Mouse (Mus musculus): ENCODE measurements around the gene Atraid. TPM values are rescaled to one million over a fixed set of nuclear protein-coding genes. Genes with fewer than 3 reads are reported as not detected.
"Not testable (repeated sequence)": the region's sequence is repeated elsewhere in the genome, so short reads cannot be mapped to it uniquely, and the experiment has no call there.

Atraid gene
- polyA plus RNA-seq, 1 experiment from 2014 or later, result 83.9 TPM

GRCm38 (mm10) chr5:31021790-31022189, 26.3 kb upstream of the Atraid start:
- not testable (repeated sequence) for H3K9ac ChIP-seq (ENCODE audit: low read length); H3K27ac ChIP-seq (replicated peaks; ENCODE audit: low read depth, low read length); H3K36me3 ChIP-seq (ENCODE audit: control insufficient read depth, insufficient read depth, low read length); H3K4me1 ChIP-seq (ENCODE audit: control insufficient read depth, insufficient read depth, low read length); H3K4me3 ChIP-seq (ENCODE audit: low read depth, low read length); H3K4me2 ChIP-seq (ENCODE audit: low read depth, severe bottlenecking); H3K9me3 ChIP-seq (ENCODE audit: control insufficient read depth, low read length); DNase-seq (ENCODE audit: low spot score); H3K27me3 ChIP-seq (ENCODE audit: control insufficient read depth, insufficient read depth, low read length); ATAC-seq (ENCODE audit: insufficient number of reproducible peaks, low FRiP score, low TSS enrichment, low read depth)
- 86% methylated on average over 4 of the region's 5 CpGs for WGBS

- no peaks in the 10 kb centered on the region for H3K36me3 ChIP-seq (ENCODE audit: control insufficient read depth, insufficient read depth, low read length)
- H3K27ac ChIP-seq (replicated peaks; ENCODE audit: low read depth, low read length), result no peak overlapping the region
- H3K4me1 ChIP-seq (ENCODE audit: control insufficient read depth, insufficient read depth, low read length), result 0 out of 2 replicates have a peak, but pooled peaks cover 2% of the 10 kb centered on the region
- H3K9me3 ChIP-seq (ENCODE audit: control insufficient read depth, low read length), result no peaks in the 10 kb centered on the region
- no peak for ATAC-seq (ENCODE audit: insufficient number of reproducible peaks, low FRiP score, low TSS enrichment, low read depth)
- no peak overlapping the region for H3K9ac ChIP-seq (ENCODE audit: low read length)
- H3K4me2 ChIP-seq (ENCODE audit: low read depth, severe bottlenecking), result no peak overlapping the region
- no peak for DNase-seq (ENCODE audit: low spot score)
- no peaks in the 10 kb centered on the region for H3K27me3 ChIP-seq (ENCODE audit: control insufficient read depth, insufficient read depth, low read length)
- WGBS, result 42% methylated on average over 1 of the region's 1 CpGs
- H3K4me3 ChIP-seq (ENCODE audit: low read depth, low read length), result no peak overlapping the region
Observed at GRCm38 (mm10) chr5:31022690-31023089, 25.4 kb upstream of the Atraid start.

- Histone ChIP-seq H3K27ac (replicated peaks; ENCODE audit: low read depth, low read length) (no peak overlapping the region), H3K4me1 (ENCODE audit: control insufficient read depth, insufficient read depth, low read length) (0 out of 2 replicates have a peak, but pooled peaks cover 2% of the 10 kb centered on the region), H3K4me2 (ENCODE audit: low read depth, severe bottlenecking) (no peak overlapping the region), H3K4me3 (ENCODE audit: low read depth, low read length) (no peak overlapping the region), H3K9me3 (ENCODE audit: control insufficient read depth, low read length) (no peaks in the 10 kb centered on the region), H3K36me3 (ENCODE audit: control insufficient read depth, insufficient read depth, low read length) (no peaks in the 10 kb centered on the region), H3K27me3 (ENCODE audit: control insufficient read depth, insufficient read depth, low read length) (no peaks in the 10 kb centered on the region), H3K9ac (ENCODE audit: low read length) (no peak overlapping the region)
- DNase-seq (ENCODE audit: low spot score), result peak; percentile 27
- peak; percentile 65 for ATAC-seq (ENCODE audit: insufficient number of reproducible peaks, low FRiP score, low TSS enrichment, low read depth)
- WGBS, result 10% methylated on average over 3 of the region's 4 CpGs
Observed at GRCm38 (mm10) chr5:31023254-31023653, 24.9 kb upstream of the Atraid start.

GRCm38 (mm10) chr5:31024641-31025040, 23.5 kb upstream of the Atraid start:
- Histone ChIP-seq H3K27me3 (ENCODE audit: control insufficient read depth, insufficient read depth, low read length) (no peaks in the 10 kb centered on the region), H3K9ac (ENCODE audit: low read length) (no peak overlapping the region), H3K4me3 (ENCODE audit: low read depth, low read length) (no peak overlapping the region), H3K4me1 (ENCODE audit: control insufficient read depth, insufficient read depth, low read length) (0 out of 2 replicates have a peak, but pooled peaks cover 2% of the 10 kb centered on the region), H3K9me3 (ENCODE audit: control insufficient read depth, low read length) (no peaks in the 10 kb centered on the region), H3K4me2 (ENCODE audit: low read depth, severe bottlenecking) (no peak overlapping the region), H3K27ac (replicated peaks; ENCODE audit: low read depth, low read length) (no peak overlapping the region), H3K36me3 (ENCODE audit: control insufficient read depth, insufficient read depth, low read length) (no peaks in the 10 kb centered on the region)
- DNase-seq (ENCODE audit: low spot score) (no peak), ATAC-seq (ENCODE audit: insufficient number of reproducible peaks, low FRiP score, low TSS enrichment, low read depth) (no peak)

- Histone ChIP-seq H3K4me3 (ENCODE audit: low read depth, low read length) (no peak overlapping the region), H3K9ac (ENCODE audit: low read length) (no peak overlapping the region), H3K9me3 (ENCODE audit: control insufficient read depth, low read length) (no peaks in the 10 kb centered on the region), H3K27ac (replicated peaks; ENCODE audit: low read depth, low read length) (no peak overlapping the region), H3K27me3 (ENCODE audit: control insufficient read depth, insufficient read depth, low read length) (no peaks in the 10 kb centered on the region), H3K36me3 (ENCODE audit: control insufficient read depth, insufficient read depth, low read length) (no peaks in the 10 kb centered on the region), H3K4me2 (ENCODE audit: low read depth, severe bottlenecking) (no peak overlapping the region), H3K4me1 (ENCODE audit: control insufficient read depth, insufficient read depth, low read length) (no peaks in the 10 kb centered on the region)
- DNase-seq (ENCODE audit: low spot score) (no peak), ATAC-seq (ENCODE audit: insufficient number of reproducible peaks, low FRiP score, low TSS enrichment, low read depth) (no peak)
- WGBS, result 62% methylated on average over 4 of the region's 4 CpGs
Observed at GRCm38 (mm10) chr5:31030926-31031325, 17.2 kb upstream of the Atraid start.

- ATAC-seq (ENCODE audit: insufficient number of reproducible peaks, low FRiP score, low TSS enrichment, low read depth), result no peak
- H3K36me3 ChIP-seq (ENCODE audit: control insufficient read depth, insufficient read depth, low read length), result no peaks in the 10 kb centered on the region
- no peaks in the 10 kb centered on the region for H3K4me1 ChIP-seq (ENCODE audit: control insufficient read depth, insufficient read depth, low read length)
- DNase-seq (ENCODE audit: low spot score), result no peak
- H3K4me2 ChIP-seq (ENCODE audit: low read depth, severe bottlenecking), result no peak overlapping the region
- H3K27ac ChIP-seq (replicated peaks; ENCODE audit: low read depth, low read length), result no peak overlapping the region
- no peaks in the 10 kb centered on the region for H3K9me3 ChIP-seq (ENCODE audit: control insufficient read depth, low read length)
- no peak overlapping the region for H3K9ac ChIP-seq (ENCODE audit: low read length)
- no peak overlapping the region for H3K4me3 ChIP-seq (ENCODE audit: low read depth, low read length)
- no peaks in the 10 kb centered on the region for H3K27me3 ChIP-seq (ENCODE audit: control insufficient read depth, insufficient read depth, low read length)
- 87% methylated on average over 8 of the region's 8 CpGs for WGBS
Observed at GRCm38 (mm10) chr5:31031508-31031907, 16.6 kb upstream of the Atraid start.

- Histone ChIP-seq H3K36me3 (ENCODE audit: control insufficient read depth, insufficient read depth, low read length) (no peaks in the 10 kb centered on the region), H3K27ac (replicated peaks; ENCODE audit: low read depth, low read length) (no peak overlapping the region), H3K9me3 (ENCODE audit: control insufficient read depth, low read length) (no peaks in the 10 kb centered on the region), H3K4me3 (ENCODE audit: low read depth, low read length) (no peak overlapping the region), H3K9ac (ENCODE audit: low read length) (no peak overlapping the region), H3K27me3 (ENCODE audit: control insufficient read depth, insufficient read depth, low read length) (no peaks in the 10 kb centered on the region), H3K4me1 (ENCODE audit: control insufficient read depth, insufficient read depth, low read length) (no peaks in the 10 kb centered on the region), H3K4me2 (ENCODE audit: low read depth, severe bottlenecking) (no peak overlapping the region)
- DNase-seq (ENCODE audit: low spot score), result no peak
- no peak for ATAC-seq (ENCODE audit: insufficient number of reproducible peaks, low FRiP score, low TSS enrichment, low read depth)
- 89% methylated on average over 6 of the region's 6 CpGs for WGBS
Observed at GRCm38 (mm10) chr5:31034669-31035068, 13.4 kb upstream of the Atraid start.

- not testable (repeated sequence) for H3K27ac ChIP-seq (replicated peaks; ENCODE audit: low read depth, low read length); ATAC-seq (ENCODE audit: insufficient number of reproducible peaks, low FRiP score, low TSS enrichment, low read depth); H3K27me3 ChIP-seq (ENCODE audit: control insufficient read depth, insufficient read depth, low read length); H3K4me1 ChIP-seq (ENCODE audit: control insufficient read depth, insufficient read depth, low read length); H3K4me2 ChIP-seq (ENCODE audit: low read depth, severe bottlenecking); H3K36me3 ChIP-seq (ENCODE audit: control insufficient read depth, insufficient read depth, low read length); H3K9ac ChIP-seq (ENCODE audit: low read length); H3K4me3 ChIP-seq (ENCODE audit: low read depth, low read length); H3K9me3 ChIP-seq (ENCODE audit: control insufficient read depth, low read length); DNase-seq (ENCODE audit: low spot score)
- 88% methylated on average over 11 of the region's 11 CpGs for WGBS
Observed at GRCm38 (mm10) chr5:31036556-31036955, 11.6 kb upstream of the Atraid start.

GRCm38 (mm10) chr5:31038171-31038845, 9.8 kb upstream of the Atraid start:
- Histone ChIP-seq H3K9ac (ENCODE audit: low read length) (no peak overlapping the region), H3K36me3 (ENCODE audit: control insufficient read depth, insufficient read depth, low read length) (0 out of 2 replicates have a peak, but pooled peaks cover 2% of the 10 kb centered on the region), H3K9me3 (ENCODE audit: control insufficient read depth, low read length) (no peaks in the 10 kb centered on the region), H3K27ac (replicated peaks; ENCODE audit: low read depth, low read length) (no peak overlapping the region), H3K4me1 (ENCODE audit: control insufficient read depth, insufficient read depth, low read length) (no peaks in the 10 kb centered on the region), H3K4me2 (ENCODE audit: low read depth, severe bottlenecking) (no peak overlapping the region), H3K4me3 (ENCODE audit: low read depth, low read length) (no peak overlapping the region), H3K27me3 (ENCODE audit: control insufficient read depth, insufficient read depth, low read length) (no peaks in the 10 kb centered on the region)
- DNase-seq (ENCODE audit: low spot score) (no peak), ATAC-seq (ENCODE audit: insufficient number of reproducible peaks, low FRiP score, low TSS enrichment, low read depth) (no peak)
- 88% methylated on average over 7 of the region's 7 CpGs for WGBS

Measured in limb, embryonic 11.5 days (tissue).